Mouse (Mus musculus) forebrain, postnatal 0 days (tissue): ENCODE results near the gene Adgb. TPM values are rescaled to one million over a fixed set of nuclear protein-coding genes. Genes with fewer than 3 reads are reported as not detected.

Source experiments
- ATAC-seq: fragments of 200-750 bp; cut with Nextera tagmentation; 2 replicates; pipeline ENCODE4 v1.8.0; 2017; ENCODE audit warnings: mild to moderate bottlenecking, moderate library complexity
- DNase-seq: peaks from one replicate; pipeline ENCODE4 v3.0.0-alpha.2; 2015
- H3K27ac ChIP-seq: fragments of 300-500 bp; sonication (generic); 2 replicates; pipeline ENCODE4 v1.5.1; 2014; ENCODE audit warnings: low read depth, mild to moderate bottlenecking, antibody characterized with exemption, low read length, moderate library complexity, mixed read lengths
- H3K27me3 ChIP-seq: fragments of 300-500 bp; sonication (generic); 2 replicates; pipeline ENCODE4 v1.6.1; 2014; ENCODE audit warnings: mild to moderate bottlenecking, low read length, mixed read lengths; ENCODE audit not compliant: insufficient read depth
- H3K36me3 ChIP-seq: fragments of 300-500 bp; sonication (generic); 2 replicates; pipeline ENCODE4 v1.6.1; 2014; ENCODE audit warnings: mild to moderate bottlenecking, moderate library complexity; ENCODE audit not compliant: insufficient read depth
- H3K4me1 ChIP-seq: fragments of 300-500 bp; sonication (generic); 2 replicates; pipeline ENCODE4 v1.6.1; 2014; ENCODE audit warnings: antibody characterized with exemption; ENCODE audit not compliant: insufficient read depth
- H3K4me2 ChIP-seq: fragments of 300-500 bp; sonication (generic); 2 replicates; pipeline ENCODE4 v1.6.1; 2014; ENCODE audit warnings: low read depth, mild to moderate bottlenecking, moderate library complexity
- H3K4me3 ChIP-seq: fragments of 300-500 bp; sonication (generic); 2 replicates; pipeline ENCODE4 v1.5.1; 2014; ENCODE audit warnings: low read depth, low read length, mixed read lengths
- H3K9ac ChIP-seq: fragments of 300-500 bp; sonication (generic); 2 replicates; pipeline ENCODE4 v1.6.1; 2014; ENCODE audit warnings: mild to moderate bottlenecking
- H3K9me3 ChIP-seq: fragments of 300-500 bp; sonication (generic); 2 replicates; pipeline ENCODE4 v1.6.1; 2016; ENCODE audit warnings: low read length
- CTCF ChIP-seq: sonication (generic); IDR thresholded peaks from 2 replicates; pipeline ENCODE4 v1.5.1; 2016; ENCODE audit warnings: antibody characterized with exemption, control low read depth, low read depth
- WGBS: fragments of 180-500 bp; shearing (Covaris S2); extraction: QIAGEN DNeasy Blood & Tissue Kit; methylation state at CpG from one replicate; pipeline ENCODE4 v1.1.7; 2014; 5-methylcytosine and 5-hydroxymethylcytosine counted together
- polyA plus RNA-seq: library from polyadenylated mRNA; unstranded; fragments of >200 nt; fragmentation: Nextera tagmentation; extraction: Ambion mirVana; gene quantifications from 2 replicates; pipeline ENCODE4 v1.2.1, GENCODE M21; 2015
- total RNA-seq: library from RNA; depleted of rRNA; stranded (reverse); fragments of >200 nt; gene quantifications from 2 replicates; pipeline ENCODE4 v1.2.3, GENCODE M21; 2014; rRNA removed

The Adgb gene
- total and polyA plus RNA-seq, 2 experiments from 2014 or later: 0.30 to 0.95 TPM

- TF ChIP-seq CTCF: no peak
- DNase-seq (no peak), ATAC-seq (no peak)
- Histone ChIP-seq H3K27ac (no peak overlapping the region), H3K4me2 (no peak overlapping the region), H3K36me3 (no peaks in the 10 kb centered on the region), H3K9ac (no peak overlapping the region), H3K4me3 (no peak overlapping the region), H3K4me1 (no peaks in the 10 kb centered on the region), H3K27me3 (no peaks in the 10 kb centered on the region), H3K9me3 (no peaks in the 10 kb centered on the region)
- WGBS: 27% methylated on average over 8 of the region's 8 CpGs
Measured at GRCm38 (mm10) chr10:10300915-10301439, 171.1 kb downstream of the Adgb start.

GRCm38 (mm10) chr10:10299987-10300386 is 172.1 kb downstream of the Adgb start:
- H3K4me2 ChIP-seq: no peak overlapping the region
- 91% methylated on average over 4 of the region's 4 CpGs for WGBS
- TF ChIP-seq CTCF: no peak
- H3K9me3 ChIP-seq: no peaks in the 10 kb centered on the region
- H3K9ac ChIP-seq: no peak overlapping the region
- H3K27ac ChIP-seq: no peak overlapping the region
- H3K4me3 ChIP-seq: no peak overlapping the region
- no peaks in the 10 kb centered on the region for H3K4me1 ChIP-seq
- no peak for DNase-seq
- H3K36me3 ChIP-seq: no peaks in the 10 kb centered on the region
- no peak for ATAC-seq
- H3K27me3 ChIP-seq: no peaks in the 10 kb centered on the region

GRCm38 (mm10) chr10:10287221-10287867 is 184.8 kb downstream of the Adgb start:
- no peaks in the 10 kb centered on the region for H3K36me3 ChIP-seq
- no peak for ATAC-seq
- H3K27ac ChIP-seq: no peak overlapping the region
- TF ChIP-seq CTCF: no peak
- H3K4me2 ChIP-seq: no peak overlapping the region
- no peaks in the 10 kb centered on the region for H3K27me3 ChIP-seq
- no peak for DNase-seq
- no peaks in the 10 kb centered on the region for H3K9me3 ChIP-seq
- no peak overlapping the region for H3K9ac ChIP-seq
- WGBS: 61% methylated on average over 2 of the region's 2 CpGs
- no peak overlapping the region for H3K4me3 ChIP-seq
- H3K4me1 ChIP-seq: no peaks in the 10 kb centered on the region

Other genes starting within 250 kb of the Adgb start
- 3.2 TPM in 2 replicates for gene Rab32, start 85.9 kb upstream of the Adgb start, total RNA-seq
- gene Rab32, start 85.9 kb upstream of the Adgb start, polyA plus RNA-seq: 3.5 and 3.6 TPM in 2 replicates
- not detected in 2 replicates for gene Gm10944, start 209.0 kb upstream of the Adgb start, total RNA-seq
- not detected in 2 replicates for gene Gm10944, start 209.0 kb upstream of the Adgb start, polyA plus RNA-seq